Comparison of ENCODE assay signal across 1 mouse cellular context in genomic region chr5:138227367-138227766, GRCm38 (mm10).
TF ChIP-seq lines count a peak whose summit lies in the region.

No protein-coding gene starts in this region.

TF ChIP-seq in MEL, 35 proteins besides CTCF, POLR2A, EP300 and RAD21:
- TF ChIP-seq RCOR1 (IDR thresholded peaks at IDR 0.05; ENCODE audit: low read depth, low read length), result peak; percentile 99
- peak; percentile 98 for TF ChIP-seq MYB (IDR thresholded peaks at IDR 0.05; ENCODE audit: low read depth, low read length)
- peak; percentile 98 for TF ChIP-seq TCF12 (IDR thresholded peaks at IDR 0.05; ENCODE audit: low read depth, low read length)
- 0 out of 2 replicates have a peak, but pooled peaks have one; percentile 21 for TF ChIP-seq ELF1 (IDR thresholded peaks at IDR 0.05; ENCODE audit: low read depth, low read length)
- 0 out of 2 replicates have a peak, but pooled peaks have one; percentile 27 for TF ChIP-seq ZNF384 (IDR thresholded peaks at IDR 0.05; ENCODE audit: low read depth, low read length)
- TF ChIP-seq KAT2A (conservative IDR thresholded peaks at IDR 0.05; ENCODE audit: low read depth, low read length), result no peak
- TF ChIP-seq GABPA (IDR thresholded peaks at IDR 0.05; ENCODE audit: low read depth, low read length), result no peak
- no peak for TF ChIP-seq POLR2AphosphoS5 (IDR thresholded peaks at IDR 0.05; ENCODE audit: borderline replicate concordance, low read depth, low read length)
- peak; percentile 96 for TF ChIP-seq MYC (IDR thresholded peaks at IDR 0.05; ENCODE audit: low read depth, low read length)
- no peak for TF ChIP-seq USF2 (IDR thresholded peaks at IDR 0.05; ENCODE audit: borderline replicate concordance in 1 of 2, insufficient read depth in 1 of 2, low read depth in 1 of 2, low read length in 2 of 2)
- TF ChIP-seq TAL1 (IDR thresholded peaks at IDR 0.05; ENCODE audit: low read length), result peak; percentile 92
- peak; percentile 92 for TF ChIP-seq MAX (IDR thresholded peaks at IDR 0.05; ENCODE audit: low read length)
- TF ChIP-seq SMC3 (IDR thresholded peaks at IDR 0.05; ENCODE audit: low read depth, low read length), result no peak
- TF ChIP-seq USF1 (IDR thresholded peaks at IDR 0.05; ENCODE audit: low read depth, low read length), result no peak
- peak; percentile 35 for TF ChIP-seq HCFC1 (IDR thresholded peaks at IDR 0.05; ENCODE audit: low read depth, low read length)
- TF ChIP-seq E2F4 (IDR thresholded peaks at IDR 0.05; ENCODE audit: borderline replicate concordance, low read depth, low read length), result no peak
- no peak for TF ChIP-seq POLR2AphosphoS2 (IDR thresholded peaks at IDR 0.05; ENCODE audit: low read length)
- TF ChIP-seq UBTF (IDR thresholded peaks at IDR 0.05; ENCODE audit: borderline replicate concordance, insufficient read depth, low read depth, low read length), result no peak
- TF ChIP-seq MAZ (IDR thresholded peaks at IDR 0.05; ENCODE audit: low read depth, low read length), result no peak
- no peak for TF ChIP-seq NELFE (IDR thresholded peaks at IDR 0.05; ENCODE audit: low read depth, low read length)
- TF ChIP-seq ZKSCAN1 (IDR thresholded peaks at IDR 0.05; ENCODE audit: low read depth, low read length), result no peak
- TF ChIP-seq SIN3A (IDR thresholded peaks at IDR 0.05; ENCODE audit: low read length), result peak; percentile 93
- TF ChIP-seq JUND (IDR thresholded peaks at IDR 0.05; ENCODE audit: low read depth, low read length), result peak; percentile 74
- no peak for TF ChIP-seq MEF2A (IDR thresholded peaks at IDR 0.05; ENCODE audit: extremely low read depth, insufficient replicate concordance, low read depth, low read length, poor library complexity, severe bottlenecking)
- TF ChIP-seq ETS1 (IDR thresholded peaks at IDR 0.05; ENCODE audit: low read depth, low read length), result peak; percentile 89
- peak; percentile 89; the same call in 1 of the 2 replicates for TF ChIP-seq MAFK (IDR thresholded peaks at IDR 0.05; ENCODE audit: borderline replicate concordance, low read depth, low read length)
- no peak for TF ChIP-seq CHD1 (IDR thresholded peaks at IDR 0.05; ENCODE audit: low read depth, low read length)
- TF ChIP-seq TBP (IDR thresholded peaks at IDR 0.05; ENCODE audit: low read depth, low read length), result no peak
- peak; percentile 85 for TF ChIP-seq MXI1 (IDR thresholded peaks at IDR 0.05; ENCODE audit: low read depth, low read length)
- TF ChIP-seq ZMIZ1 (IDR thresholded peaks at IDR 0.05; ENCODE audit: low read depth, low read length), result no peak
- peak; percentile 99 for TF ChIP-seq GATA1 (IDR thresholded peaks at IDR 0.05; ENCODE audit: low read depth, low read length)
- TF ChIP-seq CHD2 (IDR thresholded peaks at IDR 0.05; ENCODE audit: low read length), result peak; percentile 34; the same call in 1 of the 2 replicates
- TF ChIP-seq BHLHE40 (IDR thresholded peaks at IDR 0.05; ENCODE audit: borderline replicate concordance, low read depth, low read length), result peak; percentile 68; the same call in 1 of the 2 replicates
- TF ChIP-seq ZC3H11A (IDR thresholded peaks at IDR 0.05; ENCODE audit: low read depth, low read length), result no peak
- TF ChIP-seq NRF1 (IDR thresholded peaks at IDR 0.05; ENCODE audit: insufficient read depth, low read depth, low read length, poor library complexity, severe bottlenecking), result no peak
